Mouse (Mus musculus): Measurements from ENCODE around the gene Snapc3. TPM values are rescaled to one million over a fixed set of nuclear protein-coding genes. Genes with fewer than 3 reads are reported as not detected.
"Not testable (repeated sequence)": the region's sequence is repeated elsewhere in the genome, so short reads cannot be mapped to it uniquely, and the experiment has no call there.

Snapc3 gene
- polyA plus RNA-seq, 1 experiment from 2014 or later = 37.7 TPM

DNA sequence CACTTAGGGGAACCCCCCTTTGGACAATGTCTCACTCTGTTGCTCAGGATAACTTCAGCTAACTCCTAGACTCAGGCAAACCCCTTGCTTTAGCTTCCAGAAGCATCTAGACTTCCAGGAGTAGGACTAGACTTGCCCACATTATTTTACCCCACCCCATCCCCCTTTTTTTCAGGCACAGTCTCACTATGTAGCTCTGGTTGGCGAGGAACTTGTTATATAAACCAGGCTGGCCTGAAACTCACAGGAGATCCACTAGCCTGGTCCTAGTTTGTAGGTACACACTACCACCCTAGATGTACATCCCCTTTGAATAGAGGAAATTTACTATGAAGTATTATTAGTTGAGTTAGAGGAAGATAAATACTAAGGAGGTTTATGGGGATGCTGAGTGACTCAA, 96.7 kb downstream of the Snapc3 start:
- Histone ChIP-seq H3K4me3 (ENCODE audit: low read depth, low read length) (no peak overlapping the region), H3K9ac (ENCODE audit: low read depth, low read length) (no peak overlapping the region), H3K4me1 (ENCODE audit: control insufficient read depth, insufficient read depth, low read length) (no peaks in the 10 kb centered on the region), H3K36me3 (ENCODE audit: control insufficient read depth, insufficient read depth, low read length) (no peaks in the 10 kb centered on the region), H3K4me2 (no peak overlapping the region), H3K27ac (ENCODE audit: low read depth, low read length) (no peak overlapping the region), H3K27me3 (ENCODE audit: control insufficient read depth, insufficient read depth, low read length) (no peaks in the 10 kb centered on the region), H3K9me3 (replicated peaks; ENCODE audit: control insufficient read depth, low read length) (no peaks in the 10 kb centered on the region)
- WGBS (ENCODE audit: insufficient replicate concordance) = 94% methylated on average over 1 of the region's 1 CpGs
- ATAC-seq (replicated peaks; ENCODE audit: insufficient number of reproducible peaks, low FRiP score, low TSS enrichment) = no peak

DNA sequence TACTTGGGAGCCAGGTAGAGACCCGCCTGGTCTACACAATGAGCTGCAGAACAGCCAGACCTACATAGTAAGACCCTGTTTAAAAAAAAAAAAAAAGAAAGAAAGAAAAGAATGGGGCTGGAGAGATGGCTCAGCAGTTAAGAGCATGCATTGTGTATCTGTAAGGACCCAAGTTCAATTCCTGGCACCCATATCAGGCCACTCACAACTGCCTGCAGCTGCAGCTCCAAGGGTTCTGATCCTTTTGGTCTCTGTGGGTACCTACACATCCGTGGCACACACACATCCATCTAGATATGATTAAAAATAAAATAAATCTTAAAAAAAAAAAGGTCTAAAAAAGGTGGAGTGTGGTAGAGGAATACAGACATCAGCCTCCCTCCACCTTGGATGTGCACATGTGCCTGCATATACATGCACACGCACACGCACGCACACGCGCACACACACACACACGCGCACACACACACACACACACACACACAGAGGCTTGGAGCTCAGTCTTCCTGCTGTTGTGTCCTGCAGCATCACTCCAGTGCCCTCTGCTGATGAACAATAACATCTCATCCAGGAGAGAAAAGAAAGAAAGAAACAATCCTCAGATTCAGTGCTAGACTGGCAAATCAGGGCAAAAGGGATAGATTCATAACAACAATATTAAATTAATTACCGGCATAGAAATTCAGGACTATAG, 97.6 kb downstream of the Snapc3 start:
- H3K4me1 ChIP-seq (ENCODE audit: control insufficient read depth, insufficient read depth, low read length) = no peaks in the 10 kb centered on the region

DNA sequence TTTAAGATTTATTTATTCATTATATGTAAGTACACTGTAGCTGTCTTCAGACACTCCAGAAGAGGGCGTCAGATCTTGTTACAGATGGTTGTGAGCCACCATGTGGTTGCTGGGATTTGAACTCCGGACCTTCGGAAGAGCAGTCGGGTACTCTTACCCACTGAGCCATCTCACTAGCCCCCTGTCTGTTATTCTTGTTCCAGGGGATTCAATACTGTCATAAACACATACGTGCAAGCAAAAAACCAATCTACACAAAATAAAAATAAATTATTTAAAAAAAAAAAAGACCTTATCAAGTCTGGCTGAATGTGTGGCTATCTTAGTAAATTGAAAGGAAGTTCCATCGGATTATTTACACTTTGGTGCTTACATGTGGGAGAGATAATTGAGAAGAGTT, 98.6 kb downstream of the Snapc3 start:
- WGBS (ENCODE audit: insufficient replicate concordance) = 91% methylated on average over 5 of the region's 6 CpGs
- H3K27ac ChIP-seq (ENCODE audit: low read depth, low read length); ATAC-seq (replicated peaks; ENCODE audit: insufficient number of reproducible peaks, low FRiP score, low TSS enrichment): not testable (repeated sequence)

More for the DNA sequence above, 97.6 kb downstream of the Snapc3 start:
- Histone ChIP-seq H3K9ac (ENCODE audit: low read depth, low read length) (no peak overlapping the region), H3K27ac (ENCODE audit: low read depth, low read length) (no peak overlapping the region), H3K9me3 (replicated peaks; ENCODE audit: control insufficient read depth, low read length) (no peaks in the 10 kb centered on the region), H3K4me2 (no peak overlapping the region), H3K4me3 (ENCODE audit: low read depth, low read length) (no peak overlapping the region), H3K36me3 (ENCODE audit: control insufficient read depth, insufficient read depth, low read length) (no peaks in the 10 kb centered on the region), H3K27me3 (ENCODE audit: control insufficient read depth, insufficient read depth, low read length) (no peaks in the 10 kb centered on the region)
- no peak for ATAC-seq (replicated peaks; ENCODE audit: insufficient number of reproducible peaks, low FRiP score, low TSS enrichment)
- WGBS (ENCODE audit: insufficient replicate concordance) = 79% methylated on average over 10 of the region's 10 CpGs

More for the DNA sequence above, 98.6 kb downstream of the Snapc3 start:
- H3K9me3 ChIP-seq (replicated peaks; ENCODE audit: control insufficient read depth, low read length); H3K27me3 ChIP-seq (ENCODE audit: control insufficient read depth, insufficient read depth, low read length); H3K9ac ChIP-seq (ENCODE audit: low read depth, low read length); H3K4me3 ChIP-seq (ENCODE audit: low read depth, low read length); H3K4me1 ChIP-seq (ENCODE audit: control insufficient read depth, insufficient read depth, low read length); H3K4me2 ChIP-seq; H3K36me3 ChIP-seq (ENCODE audit: control insufficient read depth, insufficient read depth, low read length): not testable (repeated sequence)

Other genes starting within 250 kb of the Snapc3 start
- gene Ttc39b, start 93.5 kb upstream of the Snapc3 start, polyA plus RNA-seq (2014; fragmentation: Nextera tagmentation; extraction: Ambion mirVana) = 2.3 and 2.9 TPM in 2 replicates
- gene Psip1, start 68.7 kb downstream of the Snapc3 start, polyA plus RNA-seq (2014; fragmentation: Nextera tagmentation; extraction: Ambion mirVana) = 111 and 115 TPM in 2 replicates
- gene Ccdc171, start 107.8 kb downstream of the Snapc3 start, polyA plus RNA-seq (2014; fragmentation: Nextera tagmentation; extraction: Ambion mirVana) = 2.5 and 4.9 TPM in 2 replicates